Mouse (Mus musculus) lung, postnatal 0 days (tissue): ENCODE data around the gene Trim62. TPM values are rescaled to one million over a fixed set of nuclear protein-coding genes. Genes with fewer than 3 reads are reported as not detected.
A peak's percentile ranks its signal among the peaks of the same experiment; 100 is the strongest.

Source experiments
- ATAC-seq: fragments of 200-750 bp; cut with Nextera tagmentation; 2 replicates; pipeline ENCODE4 v1.8.0; 2017; ENCODE audit warnings: moderate library complexity
- DNase-seq: peaks from one replicate; pipeline ENCODE4 v3.0.0-alpha.2; 2016; ENCODE audit warnings: low spot score
- H3K27ac ChIP-seq: fragments of 300-500 bp; sonication (generic); 2 replicates; pipeline ENCODE4 v1.5.1; 2014; ENCODE audit warnings: antibody characterized with exemption, mild to moderate bottlenecking, low read length, mixed read lengths
- H3K27me3 ChIP-seq: fragments of 300-500 bp; sonication (generic); replicated peaks from 2 replicates; pipeline ENCODE4 v1.6.1; 2014; ENCODE audit warnings: low read length, mixed read lengths; ENCODE audit not compliant: insufficient read depth
- H3K36me3 ChIP-seq: fragments of 300-500 bp; sonication (generic); 2 replicates; pipeline ENCODE4 v1.6.1; 2014; ENCODE audit warnings: low read length, mixed read lengths; ENCODE audit not compliant: insufficient read depth
- H3K4me1 ChIP-seq: fragments of 300-500 bp; sonication (generic); 2 replicates; pipeline ENCODE4 v1.6.1; 2014; ENCODE audit warnings: antibody characterized with exemption, low read depth, low read length, mixed read lengths; ENCODE audit not compliant: insufficient read depth
- H3K4me2 ChIP-seq: fragments of 300-500 bp; sonication (generic); replicated peaks from 2 replicates; pipeline ENCODE4 v1.6.1; 2014; ENCODE audit warnings: low read depth, mild to moderate bottlenecking, low read length, moderate library complexity, mixed read lengths
- H3K4me3 ChIP-seq: fragments of 300-500 bp; sonication (generic); 2 replicates; pipeline ENCODE4 v1.5.1; 2014; ENCODE audit warnings: low read depth, low read length
- H3K9ac ChIP-seq: fragments of 300-500 bp; sonication (generic); replicated peaks from 2 replicates; pipeline ENCODE4 v1.6.1; 2014; ENCODE audit warnings: low read depth, mild to moderate bottlenecking
- H3K9me3 ChIP-seq: fragments of 300-500 bp; sonication (generic); 2 replicates; pipeline ENCODE4 v1.6.1; 2016; ENCODE audit warnings: low read length, mixed read lengths
- CTCF ChIP-seq: IDR thresholded peaks from 2 replicates; pipeline ENCODE4 v1.5.1; 2016; ENCODE audit warnings: antibody characterized with exemption, mild to moderate bottlenecking
- EP300 ChIP-seq: IDR thresholded peaks from 2 replicates; pipeline ENCODE4 v1.6.1; 2016; ENCODE audit warnings: antibody characterized with exemption, mild to moderate bottlenecking, control low read depth
- WGBS: fragments of 180-500 bp; shearing (Covaris S2); extraction: QIAGEN DNeasy Blood & Tissue Kit; methylation state at CpG from one replicate; pipeline ENCODE4 v1.1.7; 2014; 5-methylcytosine and 5-hydroxymethylcytosine counted together
- polyA plus RNA-seq: library from polyadenylated mRNA; unstranded; fragments of >200 nt; fragmentation: Nextera tagmentation; extraction: Ambion mirVana; gene quantifications from 2 replicates; pipeline ENCODE4 v1.2.1, GENCODE M21; 2015

The Trim62 gene
- polyA plus RNA-seq, result 2.5 and 3.3 TPM in 2 replicates

DNA sequence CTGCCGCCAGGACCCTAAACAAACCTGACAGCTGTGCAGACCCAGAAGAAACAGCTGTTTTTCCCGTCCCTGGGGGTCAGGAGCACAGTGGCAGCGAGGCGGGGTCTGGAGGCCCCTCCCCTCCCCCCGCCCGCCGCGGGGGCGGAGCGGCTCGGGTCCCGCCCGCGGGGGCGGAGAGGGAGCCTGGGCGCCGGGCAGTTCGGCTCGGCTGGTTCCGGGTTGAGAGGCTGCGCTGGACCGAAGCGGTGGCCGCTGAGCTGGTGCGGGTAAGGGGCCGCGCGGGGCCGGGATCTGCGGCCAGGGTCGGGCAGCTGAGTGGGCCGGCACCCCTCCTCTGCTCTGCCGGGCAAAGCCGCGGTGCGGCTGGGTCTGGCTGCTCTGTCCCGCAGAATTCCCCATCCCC, at the start of gene Trim62:
Gene Trim62, plus strand, starts transcription at position 202 of the 403 bp plus-strand sequence.
- peak within 1 kb of the TSS; percentile 95 for H3K4me2 ChIP-seq
- no peak within 1 kb of the TSS for H3K27ac ChIP-seq
- H3K9ac ChIP-seq, result peak within 1 kb of the TSS; percentile 41
- ATAC-seq (peak; percentile 94), DNase-seq (peak; percentile 87)
- peaks cover 11% of the 10 kb centered on the region; the same call in 1 of the 2 replicates for H3K4me1 ChIP-seq
- H3K36me3 ChIP-seq, result no peaks in the 10 kb centered on the region
- no peaks in the 10 kb centered on the region for H3K9me3 ChIP-seq
- H3K4me3 ChIP-seq, result peak within 1 kb of the TSS; percentile 71
- no peaks in the 10 kb centered on the region for H3K27me3 ChIP-seq
- TF ChIP-seq CTCF (peak; percentile 39; the same call in 1 of the 2 replicates), EP300 (no peak)
- 2% methylated on average over 12 of the region's 37 CpGs for WGBS

DNA sequence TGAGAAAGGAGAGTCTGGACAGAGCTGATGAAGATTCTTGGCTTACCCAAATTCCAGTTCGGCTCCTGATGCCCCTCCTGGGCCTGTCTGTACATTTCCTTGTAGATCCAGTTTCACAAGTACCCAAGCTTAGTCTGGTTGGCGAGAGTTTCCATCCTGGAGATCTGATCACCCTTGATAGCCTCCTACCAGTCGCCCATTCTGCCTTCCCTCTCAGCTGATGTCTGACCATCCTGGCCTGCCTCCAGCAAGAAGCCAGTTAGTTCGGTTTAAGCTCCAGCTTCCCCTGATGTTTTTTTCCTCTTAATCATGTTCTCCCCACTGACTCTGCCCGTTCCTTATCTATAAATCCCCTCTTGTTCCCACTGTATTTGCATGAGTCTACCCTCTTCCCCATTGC, 45.2 kb upstream of the Trim62 start:
- peaks cover 16% of the 10 kb centered on the region for H3K4me1 ChIP-seq
- no peak for TF ChIP-seq CTCF
- TF ChIP-seq EP300, result no peak
- no peak overlapping the region for H3K4me2 ChIP-seq
- H3K36me3 ChIP-seq, result no peaks in the 10 kb centered on the region
- DNase-seq (no peak), ATAC-seq (no peak)
- 16% methylated on average over 5 of the region's 5 CpGs for WGBS
- no peaks in the 10 kb centered on the region for H3K9me3 ChIP-seq
- no peak overlapping the region for H3K9ac ChIP-seq
- no peak overlapping the region for H3K27ac ChIP-seq
- no peak overlapping the region for H3K4me3 ChIP-seq
- H3K27me3 ChIP-seq, result no peaks in the 10 kb centered on the region

DNA sequence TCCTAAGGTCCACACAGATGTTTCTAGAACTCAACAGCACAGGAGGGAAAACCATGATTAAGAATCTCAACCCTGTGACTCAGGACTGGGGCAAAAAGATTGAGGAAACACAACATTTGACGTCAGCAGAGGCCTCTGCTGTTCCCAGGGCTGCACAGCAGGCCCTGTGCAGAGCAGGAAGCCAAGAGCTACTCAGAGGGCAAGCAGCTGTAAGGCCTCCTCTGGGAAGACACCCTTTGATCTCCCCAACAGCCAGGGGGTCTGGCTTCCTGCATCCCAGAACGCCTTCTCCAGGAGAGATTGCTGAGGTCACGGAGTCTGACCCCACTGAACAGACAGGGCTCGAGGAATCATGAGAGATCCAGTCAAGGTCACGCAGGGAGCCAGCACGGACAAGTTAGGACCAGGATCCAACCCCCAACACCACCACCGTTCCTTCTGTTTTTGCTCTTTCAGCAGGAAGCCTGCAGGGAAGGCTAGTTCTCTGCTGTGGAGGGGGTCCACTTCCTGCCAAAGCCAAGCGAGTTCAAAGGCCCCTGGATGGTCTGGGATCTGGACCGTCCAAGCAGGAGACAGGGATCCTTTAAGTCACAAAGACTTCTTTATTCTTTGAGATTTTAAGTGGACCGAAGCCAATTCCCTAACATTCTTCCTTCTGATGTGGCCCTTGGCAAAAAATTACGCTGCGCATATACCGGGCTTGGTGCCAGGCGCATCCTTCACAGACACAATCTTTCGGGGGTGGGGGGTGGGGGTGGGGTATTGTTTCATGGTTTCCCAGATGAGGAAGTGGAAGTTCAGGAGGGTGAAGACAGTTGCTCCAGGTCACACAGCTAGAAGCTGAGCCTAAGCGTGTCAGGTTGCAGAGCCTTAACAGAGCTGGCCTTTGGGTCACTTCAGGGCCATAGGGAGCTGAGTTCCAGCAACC, 43.3 kb upstream of the Trim62 start:
- Histone ChIP-seq H3K9ac (no peak overlapping the region; the same call in 1 of the 2 replicates), H3K9me3 (no peaks in the 10 kb centered on the region), H3K27me3 (no peaks in the 10 kb centered on the region), H3K27ac (peak overlapping the region; percentile 22), H3K4me2 (no peak overlapping the region), H3K4me1 (peaks cover 16% of the 10 kb centered on the region), H3K36me3 (no peaks in the 10 kb centered on the region), H3K4me3 (no peak overlapping the region)
- ATAC-seq (peak; percentile 83), DNase-seq (peak; percentile 83)
- WGBS, result 12% methylated on average over 16 of the region's 16 CpGs
- TF ChIP-seq CTCF, result 0 out of 2 replicates have a peak, but pooled peaks have one; percentile 1
- 0 out of 2 replicates have a peak, but pooled peaks have one; percentile 20 for TF ChIP-seq EP300

DNA sequence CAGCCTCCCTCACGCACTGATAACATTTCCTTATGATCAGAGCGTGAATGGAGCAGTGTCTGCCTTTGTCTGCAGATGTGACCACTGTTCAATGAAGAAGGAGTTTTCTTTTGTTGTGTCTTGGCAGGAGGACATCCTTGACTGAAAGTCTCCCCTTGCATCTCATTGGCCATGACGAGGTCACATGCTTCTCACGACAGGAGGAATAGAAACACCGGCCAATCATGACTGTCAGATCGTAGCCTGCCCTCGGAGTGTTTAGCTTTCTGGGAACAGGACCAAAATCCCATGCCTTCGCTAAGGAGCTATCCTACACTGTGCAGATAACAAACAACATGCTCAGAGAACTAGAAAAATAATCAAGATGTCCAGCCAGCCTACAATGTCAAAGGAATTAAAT, 42.1 kb upstream of the Trim62 start:
- TF ChIP-seq CTCF, result no peak
- no peak for TF ChIP-seq EP300
- 28% methylated on average over 8 of the region's 8 CpGs for WGBS
- H3K4me3 ChIP-seq, result no peak overlapping the region
- peak; percentile 23 for ATAC-seq
- no peak overlapping the region for H3K4me2 ChIP-seq
- DNase-seq, result peak; percentile 64
- H3K4me1 ChIP-seq, result peaks cover 16% of the 10 kb centered on the region
- no peaks in the 10 kb centered on the region for H3K36me3 ChIP-seq
- no peaks in the 10 kb centered on the region for H3K9me3 ChIP-seq
- H3K27me3 ChIP-seq, result no peaks in the 10 kb centered on the region
- no peak overlapping the region for H3K27ac ChIP-seq
- H3K9ac ChIP-seq, result no peak overlapping the region

DNA sequence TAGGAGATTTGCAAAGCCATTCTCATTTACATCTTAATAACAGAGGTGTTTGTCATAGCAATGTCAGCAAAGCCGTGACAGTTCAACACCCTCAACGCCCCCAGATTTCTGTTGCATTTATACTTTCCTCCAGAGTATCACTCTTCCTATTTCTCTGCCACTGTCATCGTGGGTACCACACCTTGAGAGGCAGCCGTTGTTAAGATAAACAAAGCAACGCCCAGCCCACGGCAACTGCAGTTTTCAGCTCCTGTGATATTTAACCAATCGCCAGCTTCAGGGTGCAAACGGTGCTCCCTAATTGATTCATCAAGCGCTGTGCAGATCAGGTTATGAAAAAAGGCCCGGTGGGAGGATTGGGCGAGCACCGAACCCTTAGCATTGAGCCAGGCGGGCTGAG, 38.8 kb upstream of the Trim62 start:
- WGBS, result 42% methylated on average over 13 of the region's 13 CpGs
- Histone ChIP-seq H3K27me3 (no peaks in the 10 kb centered on the region), H3K9me3 (no peaks in the 10 kb centered on the region), H3K4me2 (no peak overlapping the region), H3K4me3 (no peak overlapping the region), H3K36me3 (no peaks in the 10 kb centered on the region), H3K4me1 (peaks cover 7% of the 10 kb centered on the region), H3K9ac (no peak overlapping the region), H3K27ac (no peak overlapping the region)
- no peak for TF ChIP-seq EP300
- no peak for TF ChIP-seq CTCF
- no peak for DNase-seq
- ATAC-seq, result no peak

DNA sequence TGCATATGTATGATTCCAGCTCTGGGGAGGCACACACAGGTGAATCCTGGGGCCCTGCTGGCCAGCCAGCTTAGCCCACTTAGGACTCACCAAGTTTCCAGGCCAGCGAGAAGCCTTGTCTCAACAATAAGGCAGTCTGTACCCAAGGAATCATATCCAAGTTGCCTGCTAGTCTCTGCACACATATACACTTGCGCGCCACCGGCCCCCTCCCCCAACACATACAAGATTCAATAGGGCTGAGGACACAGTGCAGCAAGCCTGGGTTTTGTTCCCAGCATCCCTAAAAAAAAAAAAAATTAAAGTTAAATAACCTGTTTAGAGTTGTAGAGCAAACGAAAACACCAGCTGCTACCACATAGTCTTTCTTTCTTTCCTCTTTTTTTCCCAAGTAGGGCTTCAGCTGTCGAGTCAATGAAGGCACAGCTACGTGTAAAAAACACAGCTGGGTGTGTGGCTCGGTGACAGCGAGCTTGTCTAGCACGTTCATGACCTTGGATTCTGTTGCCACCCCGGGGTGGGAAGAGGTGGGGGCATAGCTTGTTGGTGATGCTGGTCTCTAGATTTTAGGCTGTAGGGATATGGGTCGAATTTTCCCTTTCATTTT, 37.9 kb upstream of the Trim62 start:
- H3K36me3 ChIP-seq, result no peaks in the 10 kb centered on the region
- DNase-seq (no peak), ATAC-seq (no peak)
- no peaks in the 10 kb centered on the region for H3K9me3 ChIP-seq
- WGBS, result 66% methylated on average over 12 of the region's 12 CpGs
- peaks cover 4% of the 10 kb centered on the region; the same call in 1 of the 2 replicates for H3K4me1 ChIP-seq
- TF ChIP-seq EP300, result no peak
- TF ChIP-seq CTCF, result no peak
- no peak overlapping the region for H3K27ac ChIP-seq
- no peak overlapping the region for H3K4me3 ChIP-seq
- H3K9ac ChIP-seq, result no peak overlapping the region
- no peaks in the 10 kb centered on the region for H3K27me3 ChIP-seq
- H3K4me2 ChIP-seq, result no peak overlapping the region
